Mouse (Mus musculus) stomach, postnatal 0 days (tissue): ENCODE results near the gene Zcchc24. TPM values are rescaled to one million over a fixed set of nuclear protein-coding genes. Genes with fewer than 3 reads are reported as not detected.
A peak's percentile ranks its signal among the peaks of the same experiment; 100 is the strongest.

Experiments
- ATAC-seq: fragments of 200-750 bp; cut with Nextera tagmentation; 2 replicates; pipeline ENCODE4 v1.8.0; 2017; ENCODE audit not compliant: low FRiP score, low TSS enrichment
- DNase-seq: peaks from one replicate; pipeline ENCODE4 v3.0.0-alpha.2; 2016; ENCODE audit warnings: low spot score
- H3K27ac ChIP-seq: fragments of 300-500 bp; sonication (generic); replicated peaks from 2 replicates; pipeline ENCODE4 v1.5.1; 2014; ENCODE audit warnings: mild to moderate bottlenecking, control low read depth
- H3K27me3 ChIP-seq: fragments of 300-500 bp; sonication (generic); 2 replicates; pipeline ENCODE4 v1.6.1; 2014; ENCODE audit warnings: low read length; ENCODE audit not compliant: control insufficient read depth, insufficient read depth
- H3K36me3 ChIP-seq: fragments of 300-500 bp; sonication (generic); 2 replicates; pipeline ENCODE4 v1.6.1; 2014; ENCODE audit warnings: low read length, mixed read lengths; ENCODE audit not compliant: control insufficient read depth, insufficient read depth
- H3K4me1 ChIP-seq: fragments of 300-500 bp; sonication (generic); replicated peaks from 2 replicates; pipeline ENCODE4 v1.6.1; 2014; ENCODE audit warnings: antibody characterized with exemption; ENCODE audit not compliant: control insufficient read depth, insufficient read depth
- H3K4me2 ChIP-seq: fragments of 300-500 bp; sonication (generic); replicated peaks from 2 replicates; pipeline ENCODE4 v1.6.1; 2014; ENCODE audit warnings: low read depth, mild to moderate bottlenecking, control low read depth, moderate library complexity
- H3K4me3 ChIP-seq: fragments of 300-500 bp; sonication (generic); 2 replicates; pipeline ENCODE4 v1.5.1; 2014; ENCODE audit warnings: low read depth, low read length, control low read depth
- H3K9ac ChIP-seq: fragments of 300-500 bp; sonication (generic); 2 replicates; pipeline ENCODE4 v1.6.1; 2014; ENCODE audit warnings: mild to moderate bottlenecking, low read length, control low read depth, mixed read lengths
- H3K9me3 ChIP-seq: fragments of 300-500 bp; sonication (generic); 2 replicates; pipeline ENCODE4 v1.6.1; 2016; ENCODE audit warnings: low read length; ENCODE audit not compliant: control insufficient read depth
- CTCF ChIP-seq: IDR thresholded peaks from 2 replicates; pipeline ENCODE4 v1.5.1; 2016; ENCODE audit warnings: antibody characterized with exemption, low read depth, mild to moderate bottlenecking, moderate library complexity
- EP300 ChIP-seq: optimal IDR thresholded peaks from 2 replicates; pipeline ENCODE3; 2016; ENCODE audit warnings: antibody characterized with exemption
- WGBS: fragments of 180-500 bp; shearing (Covaris S2); extraction: QIAGEN DNeasy Blood & Tissue Kit; methylation state at CpG from one replicate; pipeline ENCODE4 v1.1.7; 2014; 5-methylcytosine and 5-hydroxymethylcytosine counted together
- polyA plus RNA-seq: library from polyadenylated mRNA; unstranded; fragments of >200 nt; fragmentation: Nextera tagmentation; extraction: Ambion mirVana; gene quantifications from 2 replicates; pipeline ENCODE4 v1.2.1, GENCODE M21; 2015

Gene Zcchc24
- polyA plus RNA-seq, 1 experiment from 2014 or later, result 11.3 TPM

GRCm38 (mm10) chr14:25713443-25713842 is 55.4 kb downstream of the Zcchc24 start:
- H3K4me1 ChIP-seq, result peaks cover 12% of the 10 kb centered on the region
- H3K27ac ChIP-seq, result no peak overlapping the region
- H3K4me2 ChIP-seq, result no peak overlapping the region
- H3K9ac ChIP-seq, result no peak overlapping the region
- H3K36me3 ChIP-seq, result no peaks in the 10 kb centered on the region; the same call in 1 of the 2 replicates
- H3K4me3 ChIP-seq, result no peak overlapping the region
- DNase-seq (peak; percentile 55), ATAC-seq (no peak)
- no peaks in the 10 kb centered on the region for H3K9me3 ChIP-seq
- WGBS, result 25% methylated on average over 4 of the region's 4 CpGs
- no peak for TF ChIP-seq EP300
- peak; percentile 76 for TF ChIP-seq CTCF
- H3K27me3 ChIP-seq, result no peaks in the 10 kb centered on the region

GRCm38 (mm10) chr14:25711602-25712001 is 57.2 kb downstream of the Zcchc24 start:
- ATAC-seq, result peak; percentile 46
- WGBS, result 22% methylated on average over 8 of the region's 8 CpGs
- TF ChIP-seq CTCF (peak; percentile 22), EP300 (no peak)
- Histone ChIP-seq H3K9ac (peak overlapping the region; percentile 35; the same call in 1 of the 2 replicates), H3K4me3 (no peak overlapping the region), H3K36me3 (no peaks in the 10 kb centered on the region; the same call in 1 of the 2 replicates), H3K4me1 (peaks cover 12% of the 10 kb centered on the region), H3K27me3 (no peaks in the 10 kb centered on the region), H3K4me2 (no peak overlapping the region), H3K9me3 (no peaks in the 10 kb centered on the region), H3K27ac (peak overlapping the region; percentile 87)
- DNase-seq, result peak; percentile 60

- peaks cover 12% of the 10 kb centered on the region for H3K4me1 ChIP-seq
- H3K9ac ChIP-seq, result peak overlapping the region; percentile 1; the same call in 1 of the 2 replicates
- no peaks in the 10 kb centered on the region for H3K9me3 ChIP-seq
- H3K36me3 ChIP-seq, result no peaks in the 10 kb centered on the region; the same call in 1 of the 2 replicates
- peak; percentile 74 for ATAC-seq
- TF ChIP-seq CTCF (no peak), EP300 (no peak)
- H3K4me3 ChIP-seq, result no peak overlapping the region
- peak; percentile 54 for DNase-seq
- 31% methylated on average over 7 of the region's 7 CpGs for WGBS
- no peaks in the 10 kb centered on the region for H3K27me3 ChIP-seq
- no peak overlapping the region for H3K4me2 ChIP-seq
- peak overlapping the region; percentile 87 for H3K27ac ChIP-seq
Measured at GRCm38 (mm10) chr14:25711177-25711576, 57.7 kb downstream of the Zcchc24 start.

GRCm38 (mm10) chr14:25710681-25711080 is 58.2 kb downstream of the Zcchc24 start:
- ATAC-seq (no peak), DNase-seq (no peak)
- TF ChIP-seq EP300 (no peak), CTCF (no peak)
- Histone ChIP-seq H3K4me1 (peaks cover 12% of the 10 kb centered on the region), H3K4me3 (no peak overlapping the region), H3K9me3 (no peaks in the 10 kb centered on the region), H3K27me3 (no peaks in the 10 kb centered on the region), H3K9ac (no peak overlapping the region; the same call in 1 of the 2 replicates), H3K27ac (peak overlapping the region; percentile 87), H3K36me3 (no peaks in the 10 kb centered on the region; the same call in 1 of the 2 replicates), H3K4me2 (no peak overlapping the region)
- 60% methylated on average over 4 of the region's 4 CpGs for WGBS

GRCm38 (mm10) chr14:25710073-25710472 is 58.8 kb downstream of the Zcchc24 start:
- Histone ChIP-seq H3K4me2 (no peak overlapping the region), H3K4me3 (no peak overlapping the region), H3K36me3 (no peaks in the 10 kb centered on the region; the same call in 1 of the 2 replicates), H3K9ac (no peak overlapping the region), H3K27me3 (no peaks in the 10 kb centered on the region), H3K4me1 (peaks cover 12% of the 10 kb centered on the region), H3K9me3 (no peaks in the 10 kb centered on the region), H3K27ac (peak overlapping the region; percentile 87)
- TF ChIP-seq CTCF (no peak), EP300 (no peak)
- DNase-seq (peak; percentile 47), ATAC-seq (peak; percentile 1; the same call in 1 of the 2 replicates)
- WGBS, result 31% methylated on average over 4 of the region's 4 CpGs

- H3K36me3 ChIP-seq, result no peaks in the 10 kb centered on the region
- peak overlapping the region; percentile 87 for H3K27ac ChIP-seq
- H3K27me3 ChIP-seq, result no peaks in the 10 kb centered on the region
- 86% methylated on average over 2 of the region's 2 CpGs for WGBS
- peak overlapping the region; percentile 8; the same call in 1 of the 2 replicates for H3K9ac ChIP-seq
- peaks cover 12% of the 10 kb centered on the region for H3K4me1 ChIP-seq
- no peak for DNase-seq
- H3K4me3 ChIP-seq, result no peak overlapping the region
- TF ChIP-seq EP300 (no peak), CTCF (no peak)
- 0 out of 2 replicates have a peak, but pooled peaks have one; percentile 1 for ATAC-seq
- H3K4me2 ChIP-seq, result no peak overlapping the region
- H3K9me3 ChIP-seq, result no peaks in the 10 kb centered on the region
Measured at GRCm38 (mm10) chr14:25708917-25709316, 59.9 kb downstream of the Zcchc24 start.
